18 mouse cellular contexts compared by ENCODE assay signal in the genomic region with DNA sequence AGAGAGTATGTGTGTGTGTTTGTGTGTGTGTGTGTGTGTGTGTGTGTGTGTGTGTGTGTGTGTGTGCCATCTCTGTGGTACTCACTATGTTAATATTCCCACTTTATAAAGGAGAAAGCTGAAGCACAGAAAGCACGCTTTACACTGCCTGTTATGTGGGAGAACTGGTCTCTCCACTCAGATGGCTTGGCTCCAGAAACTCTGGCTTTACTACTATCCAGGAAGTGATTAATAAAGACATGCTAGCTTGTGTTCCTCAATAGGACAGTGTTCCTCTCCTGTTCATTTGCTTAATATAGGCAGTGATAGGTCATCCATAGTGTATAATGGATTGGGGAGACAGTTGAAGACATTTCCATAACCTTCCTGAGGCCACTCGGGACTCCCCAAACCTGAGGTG. TPM values are rescaled to one million over a fixed set of nuclear protein-coding genes. Genes with fewer than 3 reads are reported as not detected.
DNase-seq lines count a peak whose midpoint lies in the region; ATAC-seq and TF ChIP-seq lines count a peak whose summit lies in the region.
"Had no signal": no experiment of that assay in that cellular context is flagged by ENCODE, and none has a peak within 500 bp of the region (broad histone marks: within the 10 kb centered on the region; RNA-seq: fewer than 3 reads in every experiment).

No protein-coding gene starts in this region.

- H3K27ac ChIP-seq in heart, embryonic 13.5 days (replicated peaks), result peak overlapping the region; percentile 70
- no peak overlapping the region for H3K27ac ChIP-seq in kidney, embryonic 14.5 days (ENCODE audit: low read depth, low read length)
- no peak overlapping the region for H3K27ac ChIP-seq in lung, postnatal 0 days (ENCODE audit: low read length)
- no peak overlapping the region for H3K27ac ChIP-seq in forebrain, embryonic 11.5 days (ENCODE audit: low read depth, low read length)
- H3K27ac ChIP-seq: hindbrain, postnatal 0 days; liver, embryonic 15.5 days; neural tube, embryonic 12.5 days had no signal

- ATAC-seq in heart, embryonic 13.5 days (ENCODE audit: extremely low read depth, insufficient number of reproducible peaks, low FRiP score, low TSS enrichment), result no peak
- ATAC-seq in kidney, embryonic 14.5 days (ENCODE audit: low FRiP score, low TSS enrichment), result no peak
- ATAC-seq in lung, postnatal 0 days, result no peak
- ATAC-seq in forebrain, embryonic 11.5 days (replicated peaks; ENCODE audit: low FRiP score), result no peak
- ATAC-seq: hindbrain, postnatal 0 days had no signal

- TF ChIP-seq CTCF in lung, postnatal 0 days (IDR thresholded peaks at IDR 0.05), result no peak

- no peak overlapping the region for H3K4me2 ChIP-seq in heart, embryonic 13.5 days
- H3K4me2 ChIP-seq in kidney, embryonic 14.5 days (replicated peaks; ENCODE audit: low read depth, low read length), result no peak overlapping the region
- H3K4me2 ChIP-seq in lung, postnatal 0 days (replicated peaks; ENCODE audit: low read depth, low read length), result no peak overlapping the region
- H3K4me2 ChIP-seq in forebrain, embryonic 11.5 days (ENCODE audit: low read depth, low read length, severe bottlenecking), result no peak overlapping the region
- H3K4me2 ChIP-seq: liver, embryonic 15.5 days; neural tube, embryonic 12.5 days had no signal

- no peaks in the 10 kb centered on the region for H3K36me3 ChIP-seq in heart, embryonic 13.5 days
- no peaks in the 10 kb centered on the region for H3K36me3 ChIP-seq in kidney, embryonic 14.5 days (ENCODE audit: control insufficient read depth, insufficient read depth, low read length)
- no peaks in the 10 kb centered on the region for H3K36me3 ChIP-seq in lung, postnatal 0 days (ENCODE audit: insufficient read depth, low read length)
- H3K36me3 ChIP-seq in forebrain, embryonic 11.5 days (ENCODE audit: control insufficient read depth, insufficient read depth, low read length), result no peaks in the 10 kb centered on the region
- H3K36me3 ChIP-seq: liver, embryonic 15.5 days; neural tube, embryonic 12.5 days had no signal

- peaks cover 21% of the 10 kb centered on the region for H3K4me1 ChIP-seq in heart, embryonic 13.5 days
- H3K4me1 ChIP-seq in kidney, embryonic 14.5 days (ENCODE audit: control insufficient read depth, insufficient read depth, low read length), result no peaks in the 10 kb centered on the region
- no peaks in the 10 kb centered on the region for H3K4me1 ChIP-seq in lung, postnatal 0 days (ENCODE audit: insufficient read depth, low read depth, low read length)
- no peaks in the 10 kb centered on the region for H3K4me1 ChIP-seq in forebrain, embryonic 11.5 days (replicated peaks; ENCODE audit: control insufficient read depth, insufficient read depth, low read length)
- H3K4me1 ChIP-seq: liver, embryonic 15.5 days; neural tube, embryonic 12.5 days had no signal

- no peak overlapping the region for H3K4me3 ChIP-seq in heart, embryonic 13.5 days
- no peak overlapping the region for H3K4me3 ChIP-seq in kidney, embryonic 14.5 days (ENCODE audit: low read length)
- no peak overlapping the region for H3K4me3 ChIP-seq in lung, postnatal 0 days (ENCODE audit: low read depth, low read length)
- no peak overlapping the region for H3K4me3 ChIP-seq in forebrain, embryonic 11.5 days (ENCODE audit: low read depth, low read length)
- H3K4me3 ChIP-seq: liver, embryonic 15.5 days; neural tube, embryonic 12.5 days had no signal

- DNase-seq in heart, postnatal 25 days (ENCODE audit: low spot score), result no peak
- peak; percentile 43 for DNase-seq in kidney, postnatal 10 days
- DNase-seq in fat pad, adult 2 months (ENCODE audit: extremely low read depth, low read depth, low spot score), result peak; percentile 28
- peak; percentile 43 for DNase-seq in lung, postnatal 0 days (ENCODE audit: low spot score)
- DNase-seq in forebrain, embryonic 11.5 days (ENCODE audit: low spot score), result no peak
- no peak for DNase-seq in gastrocnemius, adult 8-10 months (ENCODE audit: low spot score in 2 of 2)
- DNase-seq: cerebellum, adult 9-11 months; embryo, embryonic 11 days; gastrocnemius, postnatal 25 days; layer of hippocampus, postnatal 36 days; left cerebral cortex, postnatal 4 days; right cerebral cortex, postnatal 25 days; thymus, postnatal 14 days had no signal

- no peak for TF ChIP-seq EP300 in lung, postnatal 0 days (IDR thresholded peaks at IDR 0.05)

- intact Hi-C loops in heart, postnatal 25 days (cut with DNase I), result no loop called here

- H3K9me3 ChIP-seq in heart, embryonic 13.5 days, result no peaks in the 10 kb centered on the region
- no peaks in the 10 kb centered on the region for H3K9me3 ChIP-seq in kidney, embryonic 14.5 days (ENCODE audit: control insufficient read depth, low read length)
- H3K9me3 ChIP-seq in lung, postnatal 0 days (ENCODE audit: low read length), result no peaks in the 10 kb centered on the region
- H3K9me3 ChIP-seq in forebrain, embryonic 11.5 days (ENCODE audit: control insufficient read depth, low read length), result no peaks in the 10 kb centered on the region
- H3K9me3 ChIP-seq: liver, embryonic 15.5 days; neural tube, embryonic 12.5 days had no signal

- H3K9ac ChIP-seq in heart, embryonic 13.5 days, result no peak overlapping the region
- H3K9ac ChIP-seq in kidney, embryonic 14.5 days (ENCODE audit: low read depth, low read length), result no peak overlapping the region
- no peak overlapping the region for H3K9ac ChIP-seq in lung, postnatal 0 days (replicated peaks; ENCODE audit: low read depth)
- H3K9ac ChIP-seq in forebrain, embryonic 11.5 days (ENCODE audit: low read length), result no peak overlapping the region
- H3K9ac ChIP-seq: liver, embryonic 15.5 days; neural tube, embryonic 12.5 days had no signal

- no peaks in the 10 kb centered on the region for H3K27me3 ChIP-seq in heart, embryonic 13.5 days (replicated peaks)
- no peaks in the 10 kb centered on the region; the same call in 1 of the 2 replicates for H3K27me3 ChIP-seq in kidney, embryonic 14.5 days (ENCODE audit: control insufficient read depth, insufficient read depth, low read length)
- no peaks in the 10 kb centered on the region for H3K27me3 ChIP-seq in lung, postnatal 0 days (replicated peaks; ENCODE audit: insufficient read depth, low read length)
- H3K27me3 ChIP-seq in forebrain, embryonic 11.5 days (ENCODE audit: control insufficient read depth, insufficient read depth, low read length), result no peaks in the 10 kb centered on the region
- H3K27me3 ChIP-seq: liver, embryonic 15.5 days; neural tube, embryonic 12.5 days had no signal

- WGBS in heart, embryonic 13.5 days, result 74% methylated on average over 2 of the region's 2 CpGs
- WGBS in kidney, embryonic 14.5 days, result 66% methylated on average over 2 of the region's 2 CpGs
- 34% methylated on average over 2 of the region's 2 CpGs for WGBS in lung, postnatal 0 days
- WGBS in forebrain, embryonic 11.5 days, result 83% methylated on average over 2 of the region's 2 CpGs

RNA-seq across cellular contexts. Expression of a gene that starts 54.1 kb away (rescaled TPM):
- polyA plus RNA-seq in heart, embryonic 13.5 days (2015; fragmentation: Nextera tagmentation; extraction: Ambion mirVana), result 76.4 and 85.3 TPM in 2 replicates
- 100 to 1,000 TPM; 107 to 111 TPM for total RNA-seq in heart, postnatal 25 days (2021)
- polyA plus RNA-seq in kidney, embryonic 14.5 days (2014; fragmentation: Nextera tagmentation; extraction: Ambion mirVana), result 85.0 and 101 TPM in 2 replicates
- polyA plus RNA-seq in lung, postnatal 0 days (2015; fragmentation: Nextera tagmentation; extraction: Ambion mirVana), result 504 and 549 TPM in 2 replicates
- 86.8 and 87.0 TPM in 2 replicates for polyA plus RNA-seq in forebrain, embryonic 11.5 days (2014; fragmentation: Nextera tagmentation; extraction: Ambion mirVana)
- total RNA-seq in gastrocnemius, adult 8-10 months (2022), result 100 to 1,000 TPM in 3 of 4 experiments, 10 to 100 TPM in 1; 98.9 to 107 (median 106) TPM

Comparison
In these comparisons a context has a peak if more than half of its experiments do, and no peak if none do; other contexts are left out.
1. DNase-seq: peak in kidney, postnatal 10 days (single experiment), fat pad, adult 2 months (single experiment) and lung, postnatal 0 days (single experiment); none in heart, postnatal 25 days (single experiment), forebrain, embryonic 11.5 days (single experiment) and gastrocnemius, adult 8-10 months (0 of 2).